Mouse (Mus musculus): ENCODE results near the gene Pcsk2.

Pcsk2 gene

DNA sequence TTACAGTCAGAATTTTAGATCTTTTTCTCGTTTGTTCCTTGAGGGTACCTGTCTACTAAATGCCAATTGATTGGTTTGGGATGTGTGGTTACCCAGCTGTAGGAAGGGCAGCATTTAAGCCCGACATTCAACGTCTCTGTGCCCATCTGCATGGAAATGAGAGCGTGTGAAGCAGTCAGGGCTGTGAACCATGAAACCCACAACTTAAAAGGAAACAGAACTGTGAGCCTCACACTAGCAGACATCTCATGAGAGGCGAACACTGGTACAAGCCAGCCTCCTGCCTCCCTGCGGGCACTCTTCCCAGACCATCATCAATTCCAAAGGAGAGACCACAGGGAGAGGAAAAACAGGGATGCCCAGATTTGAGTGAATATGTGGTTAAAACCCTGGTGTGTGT lies 294.9 kb downstream of the Pcsk2 start:
- DNase-seq, result no peak

DNA sequence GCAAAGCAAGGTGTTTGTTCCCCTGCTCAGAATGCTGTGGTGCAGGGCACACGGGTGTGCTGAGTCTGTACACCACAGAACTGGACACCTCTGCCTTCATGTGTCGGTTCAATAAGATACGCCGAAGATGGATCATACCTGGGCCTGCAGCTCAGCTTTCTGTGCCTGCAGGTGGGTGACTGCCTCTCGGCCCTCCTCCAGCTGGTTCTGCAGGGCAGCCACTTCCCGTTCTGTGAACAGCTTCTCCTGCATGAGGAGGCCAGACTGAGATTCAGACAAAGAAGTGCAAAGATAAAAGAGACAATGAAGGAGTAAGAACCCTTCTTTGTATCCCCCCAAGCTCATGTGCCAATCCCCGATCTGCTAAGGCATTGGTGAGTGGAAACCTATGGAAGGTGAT lies 295.6 kb downstream of the Pcsk2 start:
- DNase-seq, result peak; percentile 47

DNA sequence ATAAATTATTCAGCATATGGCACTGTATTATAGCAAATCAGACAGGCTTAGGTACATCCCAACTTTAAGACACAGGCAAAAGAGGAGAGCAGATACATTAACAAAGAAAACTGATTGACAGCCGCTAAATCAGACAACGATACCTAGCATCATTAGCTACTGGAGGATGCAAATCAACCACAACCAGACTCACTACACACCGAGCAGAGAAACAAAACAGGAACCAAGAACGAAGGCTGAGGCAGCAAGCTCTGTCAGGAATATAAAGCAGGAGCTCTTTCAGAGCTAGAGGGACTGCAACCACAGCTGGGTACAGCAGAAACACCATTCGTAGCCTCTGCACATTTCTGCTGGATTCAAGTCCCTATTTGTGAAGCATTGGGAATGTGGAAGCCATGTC lies 298.8 kb downstream of the Pcsk2 start:
- no peak for DNase-seq

DNA sequence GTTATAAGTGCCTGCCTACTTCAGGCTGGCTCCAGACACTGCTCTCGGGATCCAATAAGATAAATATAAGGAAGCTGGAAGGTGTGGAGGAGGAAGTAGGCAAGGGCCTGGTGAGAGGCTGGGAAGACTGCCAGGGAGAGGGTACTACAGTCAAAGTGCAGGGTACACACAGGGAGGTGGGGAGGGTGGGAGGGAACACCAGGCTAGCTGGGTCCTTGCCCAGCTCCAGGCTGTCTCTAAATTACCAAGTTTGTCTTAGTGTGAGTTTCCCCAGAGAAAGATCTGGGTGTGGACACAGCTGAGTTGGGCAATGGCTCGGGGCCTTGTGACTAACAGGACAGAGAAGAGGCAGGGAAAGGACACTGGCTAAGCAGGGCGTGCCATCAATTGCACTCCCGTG lies 300.8 kb downstream of the Pcsk2 start:
- DNase-seq, result no peak

DNA sequence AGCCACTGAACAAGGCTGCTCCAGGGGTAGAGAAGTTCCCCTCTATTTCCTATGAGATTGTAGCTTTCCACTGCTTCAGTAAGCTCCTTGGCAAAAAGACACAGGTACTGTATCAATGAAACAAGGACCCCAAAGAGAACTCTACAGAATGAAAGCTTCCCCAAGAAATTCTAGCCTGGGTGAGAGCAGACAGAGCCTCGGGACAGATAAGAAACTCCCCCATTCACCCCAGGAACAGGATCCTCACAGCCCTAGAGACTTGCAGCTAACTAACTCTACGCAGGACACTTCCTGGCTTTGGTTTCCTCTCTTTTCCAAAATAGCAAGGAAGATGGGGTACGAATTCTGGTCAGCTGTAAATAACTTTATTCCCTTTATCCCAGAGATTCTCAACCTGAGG lies 301.3 kb downstream of the Pcsk2 start:
- no peak for DNase-seq

DNA sequence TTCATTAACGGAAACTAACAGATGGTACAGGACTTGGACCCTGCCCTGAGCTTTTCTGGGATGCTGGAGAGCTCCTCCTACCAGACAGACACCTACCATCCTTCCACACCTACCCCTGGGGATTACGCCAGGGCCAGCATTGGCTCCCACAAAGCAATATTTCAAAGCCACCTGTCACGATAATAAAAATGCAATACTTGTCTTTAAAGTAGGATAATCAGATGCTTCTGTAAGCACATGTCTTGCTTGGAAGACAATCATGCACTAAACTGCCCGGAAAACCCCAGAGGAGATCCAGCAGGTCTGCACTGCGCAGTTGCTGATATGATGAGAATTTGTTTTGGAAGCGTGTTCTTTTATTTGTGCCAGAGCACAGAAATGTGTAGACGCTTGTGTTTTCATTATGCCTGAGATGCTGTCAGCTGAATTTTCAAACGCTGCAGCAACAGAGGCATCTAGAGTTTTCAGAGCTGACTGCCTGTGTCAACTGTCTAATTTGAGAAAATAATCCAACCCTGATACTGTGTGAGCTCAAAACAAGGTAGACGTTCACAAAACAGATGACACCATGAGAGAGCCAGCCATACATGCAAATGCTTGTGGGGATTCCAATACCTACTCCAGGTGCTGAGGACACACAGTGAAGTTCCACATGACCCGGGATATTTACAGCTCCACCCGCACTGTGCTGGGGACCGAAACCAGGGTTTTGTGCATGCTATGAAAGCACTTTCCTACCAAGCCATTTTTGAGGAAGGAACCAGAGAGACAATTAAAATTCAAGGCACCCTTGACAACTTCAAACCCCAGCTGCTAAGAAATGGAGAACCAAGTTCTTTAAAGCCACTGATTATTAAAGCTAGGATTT lies 305.6 kb downstream of the Pcsk2 start:
- no peak for DNase-seq

DNA sequence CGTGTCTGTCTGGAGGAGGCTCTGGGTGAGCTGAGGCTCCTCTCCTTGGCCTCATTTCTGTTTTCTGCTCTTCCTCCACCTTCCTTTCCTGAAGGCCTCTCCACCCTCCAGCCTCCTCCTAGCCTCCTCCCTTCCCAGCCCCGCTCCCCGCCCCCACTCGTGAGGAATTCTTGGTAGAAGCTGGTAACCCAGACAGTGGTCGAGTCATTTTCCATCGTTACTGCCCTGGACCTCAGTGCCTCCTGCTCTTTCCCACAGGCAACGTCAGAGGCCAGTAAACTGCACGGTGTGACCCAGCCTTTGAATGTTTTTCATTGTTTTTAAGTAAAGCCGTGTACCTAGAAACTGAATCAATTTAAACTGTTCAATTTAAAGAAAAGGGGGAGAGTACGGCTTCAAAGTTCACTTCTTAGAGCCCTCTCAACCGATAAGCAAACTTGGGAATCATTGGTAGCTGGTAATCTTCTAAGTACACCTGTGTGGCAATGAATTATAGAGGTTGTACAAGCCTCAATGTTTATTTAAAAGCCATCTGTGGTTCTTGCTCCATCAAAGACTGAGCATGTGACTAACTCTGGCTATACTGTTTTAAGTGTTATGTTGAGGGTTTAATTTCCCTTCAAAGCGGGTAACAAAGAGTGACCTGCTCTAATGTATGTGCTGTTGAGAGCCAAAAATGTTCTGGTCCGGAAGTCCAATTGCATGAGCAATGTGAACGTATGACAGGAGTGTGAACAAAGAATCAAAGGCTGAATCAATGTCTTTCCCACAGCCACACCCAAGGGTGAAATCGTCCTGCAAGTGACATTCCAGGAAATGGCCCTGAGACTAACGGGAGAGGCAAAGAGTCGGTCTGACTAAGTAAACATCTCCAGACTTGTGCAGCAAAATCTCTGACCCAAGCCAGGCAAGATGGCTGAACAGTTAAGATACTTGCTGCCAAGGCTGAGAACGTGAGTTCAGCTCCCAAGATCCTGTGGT lies 306.6 kb downstream of the Pcsk2 start:
- no peak for DNase-seq

DNA sequence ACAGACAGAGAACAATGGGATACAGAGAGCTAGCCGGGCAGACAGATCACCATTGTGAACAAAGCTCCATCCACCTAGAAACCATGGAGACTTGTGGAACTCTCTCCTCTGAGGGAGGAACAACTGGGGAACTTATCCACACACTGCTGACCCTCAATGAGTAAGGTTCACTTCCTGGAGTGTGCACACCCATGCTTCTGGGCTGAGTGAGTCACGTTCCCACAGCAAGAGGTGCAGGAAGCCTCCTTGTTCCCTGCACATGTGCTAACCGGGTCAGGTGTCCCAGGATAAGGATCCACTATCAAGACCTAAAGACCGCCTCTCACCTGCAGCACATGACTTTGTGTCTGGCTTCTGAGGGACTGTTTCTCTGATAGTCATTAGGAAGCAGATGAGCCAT lies 307.5 kb downstream of the Pcsk2 start:
- DNase-seq, result no peak

DNA sequence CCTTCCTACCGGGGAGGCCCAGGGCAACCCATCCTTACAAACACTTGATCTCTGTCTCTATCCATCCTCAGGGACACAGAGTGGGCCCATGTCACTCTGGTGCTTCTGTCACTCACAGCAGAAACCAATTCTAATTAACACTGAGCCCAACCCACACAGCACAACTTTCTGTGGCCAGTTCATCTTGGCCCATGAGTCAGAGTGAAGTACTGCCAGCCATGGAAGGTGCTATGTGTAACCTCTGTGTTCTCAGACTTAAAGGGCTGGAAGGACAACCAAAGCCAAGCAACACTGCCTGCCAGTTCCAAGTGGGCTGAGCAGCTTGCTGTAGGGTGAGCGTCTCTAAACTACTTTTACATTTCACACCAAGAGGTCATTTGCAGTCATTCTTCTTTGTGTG lies 313.2 kb downstream of the Pcsk2 start:
- no peak for DNase-seq

DNA sequence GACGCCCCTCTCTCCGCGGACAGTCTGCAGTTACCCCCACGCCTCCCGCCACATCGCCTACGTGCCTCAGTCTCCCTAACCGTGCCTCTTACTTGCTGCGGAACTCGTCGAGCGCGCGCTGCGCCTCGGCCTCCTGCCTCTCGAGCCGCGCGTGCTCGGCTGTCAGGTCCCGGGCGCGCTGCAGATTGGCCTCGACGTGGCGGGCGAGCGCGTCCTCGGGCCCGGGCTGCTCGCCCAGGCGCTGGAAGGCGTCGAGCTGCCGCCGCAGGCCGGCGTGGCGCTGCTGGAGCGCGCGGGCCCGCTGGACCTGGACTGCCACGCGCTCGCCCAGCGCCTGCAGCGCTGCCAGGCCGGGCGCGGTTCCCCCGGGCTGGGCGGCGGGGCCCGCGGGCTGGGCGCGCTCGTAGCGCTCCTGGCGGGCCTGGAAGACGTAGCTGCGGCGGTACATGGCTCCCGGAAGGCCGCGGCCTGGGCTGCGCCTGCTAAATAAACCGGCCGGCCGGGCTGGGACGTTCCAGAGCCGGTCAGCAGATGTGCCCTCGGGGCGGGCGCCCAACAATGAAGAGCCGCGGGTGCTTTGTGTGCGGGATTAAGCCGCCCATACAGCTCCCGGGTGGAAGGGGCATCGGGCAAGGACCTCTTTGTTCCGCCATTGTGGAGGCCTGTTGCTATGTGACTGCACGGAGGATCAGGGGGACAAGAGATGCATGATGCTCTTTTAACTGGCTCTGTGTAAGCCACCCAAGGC lies 316.7 kb downstream of the Pcsk2 start, which contains the start of gene Bfsp1:
Gene Bfsp1 (minus strand): TSS at position 690 of the 748 bp plus-strand sequence.
- DNase-seq, result peak; percentile 43

DNA sequence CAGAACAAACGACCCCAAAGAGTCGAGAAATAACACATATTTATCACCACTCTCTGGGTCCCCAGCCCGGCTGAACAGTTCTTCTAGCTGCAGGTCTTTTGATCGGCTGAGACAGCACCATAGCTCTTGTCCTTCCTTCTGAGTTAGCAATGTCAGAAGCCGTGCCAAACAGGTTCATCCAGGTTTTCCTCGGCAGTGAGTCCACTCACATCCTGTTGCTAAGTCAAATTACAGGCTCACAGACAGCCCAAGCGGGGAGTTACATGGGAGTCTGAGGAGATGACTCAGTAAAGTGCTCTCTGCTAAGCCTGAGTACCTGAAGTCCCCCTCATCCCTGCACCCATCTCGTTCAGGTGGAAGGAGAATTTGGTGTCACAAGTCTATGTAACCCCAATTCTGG lies 318.6 kb downstream of the Pcsk2 start:
- no peak for DNase-seq

All from thymus, postnatal 4 days (tissue).